Mouse (Mus musculus) liver, postnatal 0 days (tissue): Measurements from ENCODE around the gene Tm2d3. TPM values are rescaled to one million over a fixed set of nuclear protein-coding genes. Genes with fewer than 3 reads are reported as not detected.

Experiments
- ATAC-seq: fragments of 200-750 bp; cut with Nextera tagmentation; 2 replicates; pipeline ENCODE4 v1.8.0; 2017; ENCODE audit warnings: mild to moderate bottlenecking, moderate library complexity
- DNase-seq: peaks from one replicate; pipeline ENCODE4 v3.0.0-alpha.2; 2016
- H3K27ac ChIP-seq: fragments of 300-500 bp; sonication (generic); 2 replicates; pipeline ENCODE4 v1.5.1; 2014; ENCODE audit warnings: antibody characterized with exemption, moderate library complexity, mild to moderate bottlenecking, low read depth
- H3K27me3 ChIP-seq: fragments of 300-500 bp; sonication (generic); 2 replicates; pipeline ENCODE4 v1.6.1; 2014; ENCODE audit warnings: low read length, control low read depth, mixed read lengths; ENCODE audit not compliant: insufficient read depth
- H3K36me3 ChIP-seq: fragments of 300-500 bp; sonication (generic); replicated peaks from 2 replicates; pipeline ENCODE4 v1.6.1; 2014; ENCODE audit warnings: mild to moderate bottlenecking, control low read depth, low read length, moderate library complexity, mixed read lengths; ENCODE audit not compliant: insufficient read depth
- H3K4me1 ChIP-seq: fragments of 300-500 bp; sonication (generic); 2 replicates; pipeline ENCODE4 v1.6.1; 2014; ENCODE audit warnings: antibody characterized with exemption, mild to moderate bottlenecking, control low read depth; ENCODE audit not compliant: insufficient read depth
- H3K4me2 ChIP-seq: fragments of 300-500 bp; sonication (generic); 2 replicates; pipeline ENCODE4 v1.6.1; 2014; ENCODE audit warnings: low read depth, mild to moderate bottlenecking, low read length, moderate library complexity, mixed read lengths
- H3K4me3 ChIP-seq: fragments of 300-500 bp; sonication (generic); 2 replicates; pipeline ENCODE4 v1.5.1; 2014; ENCODE audit warnings: low read depth, low read length
- H3K9ac ChIP-seq: fragments of 300-500 bp; sonication (generic); replicated peaks from 2 replicates; pipeline ENCODE4 v1.6.1; 2014; ENCODE audit warnings: mild to moderate bottlenecking, moderate library complexity
- H3K9me3 ChIP-seq: fragments of 300-500 bp; sonication (generic); 2 replicates; pipeline ENCODE4 v1.6.1; 2016; ENCODE audit warnings: mild to moderate bottlenecking, control low read depth, low read length, mixed read lengths
- CTCF ChIP-seq: sonication (generic); IDR thresholded peaks from 2 replicates; pipeline ENCODE4 v1.5.1; 2016; ENCODE audit warnings: antibody characterized with exemption, low read depth
- EP300 ChIP-seq: IDR thresholded peaks from 2 replicates; pipeline ENCODE4 v1.6.1; 2016; ENCODE audit warnings: antibody characterized with exemption, low read depth, mild to moderate bottlenecking
- WGBS: fragments of 180-500 bp; shearing (Covaris S2); extraction: QIAGEN DNeasy Blood & Tissue Kit; methylation state at CpG from one replicate; pipeline ENCODE4 v1.1.7; 2014; ENCODE audit not compliant: insufficient replicate concordance; 5-methylcytosine and 5-hydroxymethylcytosine counted together
- polyA plus RNA-seq: library from polyadenylated mRNA; unstranded; fragments of >200 nt; fragmentation: Nextera tagmentation; extraction: Ambion mirVana; gene quantifications from 2 replicates; pipeline ENCODE4 v1.2.1, GENCODE M21; 2015

The Tm2d3 gene
- polyA plus RNA-seq, 1 experiment from 2014 or later: 42.8 TPM

DNA sequence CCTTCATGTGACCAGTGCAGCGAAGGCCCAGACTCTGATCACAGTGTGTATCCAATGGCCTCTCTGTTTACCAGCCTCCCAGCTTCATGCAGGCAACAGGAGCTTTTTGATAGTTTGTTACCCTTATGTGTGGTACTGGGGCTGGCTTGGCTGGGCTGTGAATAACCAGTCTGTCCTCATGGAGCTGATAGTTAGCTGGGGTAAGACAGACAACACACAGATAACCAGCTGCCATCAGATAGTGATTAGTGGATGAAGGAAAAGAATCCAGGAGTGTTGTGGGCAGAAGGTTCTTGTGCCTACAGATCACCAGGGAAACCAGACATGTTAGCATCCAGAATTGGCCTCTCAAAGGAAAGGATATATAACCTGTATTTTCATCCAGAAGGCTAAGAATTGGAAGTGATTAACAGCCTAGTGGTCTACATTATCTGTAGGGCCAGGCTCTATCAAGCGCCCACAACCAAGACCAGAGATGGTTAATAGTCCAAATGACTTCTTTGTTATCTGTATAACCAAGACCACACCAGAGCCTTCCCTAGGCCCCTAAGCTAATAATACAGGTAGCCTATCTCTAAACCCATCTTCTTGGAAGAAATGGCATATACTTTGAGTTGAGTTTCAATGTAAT is 33.4 kb upstream of the Tm2d3 start:
- Histone ChIP-seq H3K9ac (no peak overlapping the region), H3K9me3 (no peaks in the 10 kb centered on the region), H3K4me3 (no peak overlapping the region), H3K27me3 (no peaks in the 10 kb centered on the region), H3K36me3 (peaks cover 31% of the 10 kb centered on the region), H3K4me1 (no peaks in the 10 kb centered on the region), H3K27ac (no peak overlapping the region), H3K4me2 (no peak overlapping the region)
- DNase-seq: no peak
- 62% methylated on average over 2 of the region's 2 CpGs for WGBS
- ATAC-seq: no peak
- peak; percentile 28; the same call in 1 of the 2 replicates for TF ChIP-seq EP300
- no peak for TF ChIP-seq CTCF

DNA sequence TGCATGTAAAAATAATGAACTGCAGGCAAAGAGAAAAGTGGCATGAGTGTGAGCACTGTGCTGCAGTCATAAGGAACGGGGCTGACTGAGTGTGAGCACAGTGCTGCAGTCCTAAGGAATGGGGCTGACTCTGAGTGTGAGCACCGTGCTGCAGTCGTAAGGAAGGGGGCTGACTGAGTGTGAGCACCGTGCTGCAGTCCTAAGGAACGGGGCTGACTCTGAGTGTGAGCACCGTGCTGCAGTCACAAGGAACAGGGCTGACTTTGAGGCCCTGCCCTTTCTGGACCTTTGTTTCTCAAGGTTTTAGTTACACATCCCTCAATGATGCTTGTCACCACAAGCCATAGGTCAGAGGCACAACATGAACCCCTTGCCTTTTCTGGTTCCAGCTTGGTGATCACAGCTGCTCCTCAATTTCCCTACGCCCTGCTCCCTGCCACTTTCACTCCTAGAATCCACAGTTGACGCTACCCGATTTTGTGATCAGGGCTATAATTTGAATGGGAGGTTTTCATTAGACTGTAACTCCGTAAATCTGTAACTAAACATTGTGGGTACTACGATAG is 27.7 kb upstream of the Tm2d3 start:
- no peak for DNase-seq
- Histone ChIP-seq H3K27ac (no peak overlapping the region), H3K9me3 (no peaks in the 10 kb centered on the region), H3K27me3 (no peaks in the 10 kb centered on the region), H3K9ac (no peak overlapping the region), H3K4me2 (no peak overlapping the region), H3K36me3 (peaks cover 26% of the 10 kb centered on the region), H3K4me1 (no peaks in the 10 kb centered on the region), H3K4me3 (no peak overlapping the region)
- WGBS: 89% methylated on average over 11 of the region's 11 CpGs
- no peak for ATAC-seq
- TF ChIP-seq CTCF: no peak
- no peak for TF ChIP-seq EP300

DNA sequence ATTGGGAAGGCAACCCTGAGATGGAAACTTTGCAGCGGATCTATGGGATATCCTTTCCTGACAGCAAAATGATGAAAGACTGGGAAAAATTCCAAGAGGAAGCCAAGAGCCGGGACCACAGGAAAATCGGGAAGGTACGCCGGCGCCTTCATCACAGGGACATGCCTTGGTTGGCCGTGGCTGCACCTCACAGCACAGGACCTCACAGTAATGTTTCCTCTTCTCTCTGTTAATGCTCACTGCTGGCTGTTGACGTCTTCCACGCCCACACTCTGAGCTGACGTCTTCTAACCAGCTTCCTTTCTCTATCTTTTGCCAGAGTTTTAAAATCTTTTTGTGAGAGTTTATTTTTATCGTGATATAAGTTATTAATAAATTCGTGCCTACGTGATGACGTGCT is 27.1 kb upstream of the Tm2d3 start:
- Histone ChIP-seq H3K36me3 (peaks cover 26% of the 10 kb centered on the region), H3K4me1 (no peaks in the 10 kb centered on the region), H3K9me3 (no peaks in the 10 kb centered on the region), H3K27ac (no peak overlapping the region), H3K4me3 (no peak overlapping the region), H3K4me2 (no peak overlapping the region), H3K27me3 (no peaks in the 10 kb centered on the region), H3K9ac (no peak overlapping the region)
- WGBS: 85% methylated on average over 14 of the region's 14 CpGs
- DNase-seq: no peak
- TF ChIP-seq EP300: no peak
- no peak for TF ChIP-seq CTCF
- no peak for ATAC-seq

DNA sequence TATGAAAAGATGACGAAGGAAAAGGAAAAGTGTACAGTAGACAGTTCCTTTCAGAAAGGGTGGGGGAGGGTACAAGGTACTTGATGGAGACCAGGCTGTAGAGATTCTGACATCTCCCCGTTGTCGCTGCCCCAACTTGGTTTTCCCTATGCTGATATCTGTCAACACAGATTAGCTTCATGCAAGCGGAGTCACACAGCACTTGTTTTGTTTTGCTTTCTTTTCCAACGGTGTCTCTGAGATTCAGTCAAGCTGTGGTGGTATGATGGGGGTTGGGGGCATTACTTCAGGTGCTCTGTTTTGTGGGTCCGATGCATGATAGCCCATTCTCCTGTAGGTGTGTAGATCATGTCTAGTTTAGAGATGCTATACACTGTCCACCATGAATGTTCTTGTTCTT is 23.5 kb upstream of the Tm2d3 start:
- 87% methylated on average over 6 of the region's 6 CpGs for WGBS
- TF ChIP-seq CTCF (no peak), EP300 (no peak)
- H3K4me1 ChIP-seq: no peaks in the 10 kb centered on the region
- no peak overlapping the region for H3K4me2 ChIP-seq
- no peak overlapping the region for H3K27ac ChIP-seq
- no peak overlapping the region for H3K9ac ChIP-seq
- no peak for DNase-seq
- H3K9me3 ChIP-seq: no peaks in the 10 kb centered on the region
- no peak for ATAC-seq
- peaks cover 22% of the 10 kb centered on the region for H3K36me3 ChIP-seq
- no peaks in the 10 kb centered on the region for H3K27me3 ChIP-seq
- H3K4me3 ChIP-seq: no peak overlapping the region

DNA sequence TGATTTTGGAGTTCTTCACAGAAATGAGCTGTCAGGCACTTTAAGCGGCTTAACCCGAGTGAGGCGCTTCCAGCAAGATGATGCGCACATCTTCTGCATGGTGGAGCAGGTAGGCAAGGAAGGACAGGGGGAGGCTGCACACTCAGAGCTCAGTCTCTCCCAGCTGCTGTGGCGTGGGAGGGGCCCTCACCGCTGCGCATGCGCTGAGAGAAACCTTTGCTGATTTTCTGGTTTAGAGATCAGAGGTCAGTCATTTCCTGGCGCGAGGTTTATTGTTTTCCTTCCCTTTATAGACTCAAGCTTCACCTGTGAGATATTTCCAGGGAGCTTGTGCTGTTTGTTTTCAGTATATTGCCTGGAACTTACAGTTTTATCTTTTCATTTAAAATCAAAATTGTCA is 12.9 kb upstream of the Tm2d3 start:
- H3K9me3 ChIP-seq: no peaks in the 10 kb centered on the region
- WGBS: 80% methylated on average over 10 of the region's 10 CpGs
- no peaks in the 10 kb centered on the region for H3K27me3 ChIP-seq
- no peak overlapping the region for H3K4me3 ChIP-seq
- TF ChIP-seq CTCF (no peak), EP300 (no peak)
- no peak for ATAC-seq
- peaks cover 2% of the 10 kb centered on the region for H3K36me3 ChIP-seq
- no peak overlapping the region for H3K27ac ChIP-seq
- no peaks in the 10 kb centered on the region for H3K4me1 ChIP-seq
- no peak overlapping the region for H3K4me2 ChIP-seq
- no peak for DNase-seq
- no peak overlapping the region for H3K9ac ChIP-seq

DNA sequence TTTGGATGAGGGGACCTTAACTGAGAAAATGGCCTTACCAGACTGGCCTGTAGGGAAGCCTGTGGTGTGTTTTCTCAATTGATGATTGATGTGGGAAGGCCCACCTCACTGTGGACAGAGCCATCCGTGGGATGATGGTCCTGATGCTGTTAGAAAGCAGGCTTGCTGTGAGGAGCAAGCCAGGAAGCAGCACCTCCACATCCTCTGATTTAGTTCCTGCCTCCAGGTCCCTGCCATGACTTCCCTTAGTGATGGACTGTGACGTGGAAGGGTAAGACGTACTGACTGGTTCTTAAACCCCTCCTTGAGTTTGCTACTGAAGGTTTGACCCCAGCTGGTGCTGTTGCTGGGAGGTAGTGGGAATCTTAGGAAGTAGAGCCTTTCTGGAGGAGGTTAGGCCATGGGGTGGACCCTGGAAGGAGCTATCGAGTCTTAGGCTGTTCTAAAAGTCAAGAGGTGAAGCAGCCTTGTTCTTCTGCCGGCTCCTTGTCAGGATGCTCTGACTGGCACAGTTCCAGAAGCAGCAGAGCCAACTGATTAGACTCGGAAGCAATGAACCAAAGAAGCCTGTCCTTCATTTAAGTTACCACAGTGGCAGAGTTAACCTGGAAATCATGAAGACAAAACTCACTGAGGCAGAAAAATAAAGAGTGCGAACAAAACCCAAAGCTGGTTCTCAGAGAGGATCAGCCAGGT is 11.9 kb upstream of the Tm2d3 start:
- Histone ChIP-seq H3K4me2 (no peak overlapping the region), H3K9me3 (no peaks in the 10 kb centered on the region), H3K9ac (no peak overlapping the region), H3K4me3 (no peak overlapping the region), H3K27ac (no peak overlapping the region), H3K4me1 (no peaks in the 10 kb centered on the region), H3K27me3 (no peaks in the 10 kb centered on the region), H3K36me3 (peaks cover 3% of the 10 kb centered on the region)
- TF ChIP-seq EP300 (no peak), CTCF (no peak)
- no peak for ATAC-seq
- 81% methylated on average over 7 of the region's 7 CpGs for WGBS
- no peak for DNase-seq
